Mouse (Mus musculus): ENCODE data around the gene Rpl36a-ps1. TPM values are rescaled to one million over a fixed set of nuclear protein-coding genes. Genes with fewer than 3 reads are reported as not detected.
"Not testable (repeated sequence)": the region's sequence is repeated elsewhere in the genome, so short reads cannot be mapped to it uniquely, and the experiment has no call there.

The Rpl36a-ps1 gene
- 1.3 and 2.0 TPM in 2 replicates for polyA plus RNA-seq (2014; fragmentation: Nextera tagmentation; extraction: Ambion mirVana)

GRCm38 (mm10) chr14:98994218-98994617 is at the start of gene Rpl36a-ps1:
Rpl36a-ps1 (minus strand) TSS chr14:98994318.
- Histone ChIP-seq H3K4me3 (ENCODE audit: low read depth, low read length) (no peak within 1 kb of the TSS), H3K4me2 (ENCODE audit: low read length) (no peak within 1 kb of the TSS), H3K36me3 (ENCODE audit: control insufficient read depth, insufficient read depth, low read length) (no peaks in the 10 kb centered on the region), H3K9ac (ENCODE audit: low read length) (no peak within 1 kb of the TSS), H3K9me3 (replicated peaks; ENCODE audit: control insufficient read depth, low read length) (no peaks in the 10 kb centered on the region), H3K27me3 (replicated peaks; ENCODE audit: control insufficient read depth, insufficient read depth, low read length) (no peaks in the 10 kb centered on the region), H3K4me1 (ENCODE audit: control insufficient read depth, insufficient read depth, low read length) (no peaks in the 10 kb centered on the region), H3K27ac (ENCODE audit: low read depth, low read length) (no peak within 1 kb of the TSS)
- WGBS = 94% methylated on average over 7 of the region's 7 CpGs
- ATAC-seq = no peak
- no peak for DNase-seq (ENCODE audit: low spot score)

GRCm38 (mm10) chr14:99043499-99043898 is 49.4 kb upstream of the Rpl36a-ps1 start:
- peaks cover 7% of the 10 kb centered on the region; the same call in 1 of the 2 replicates for H3K36me3 ChIP-seq (ENCODE audit: control insufficient read depth, insufficient read depth, low read length)
- no peaks in the 10 kb centered on the region for H3K9me3 ChIP-seq (replicated peaks; ENCODE audit: control insufficient read depth, low read length)
- ATAC-seq (no peak), DNase-seq (ENCODE audit: low spot score) (no peak)
- WGBS = 42% methylated on average over 1 of the region's 1 CpGs
- no peak overlapping the region for H3K9ac ChIP-seq (ENCODE audit: low read length)
- no peak overlapping the region for H3K27ac ChIP-seq (ENCODE audit: low read depth, low read length)
- peaks cover 14% of the 10 kb centered on the region for H3K4me1 ChIP-seq (ENCODE audit: control insufficient read depth, insufficient read depth, low read length)
- no peaks in the 10 kb centered on the region for H3K27me3 ChIP-seq (replicated peaks; ENCODE audit: control insufficient read depth, insufficient read depth, low read length)
- peak overlapping the region; percentile 80 for H3K4me2 ChIP-seq (ENCODE audit: low read length)
- H3K4me3 ChIP-seq (ENCODE audit: low read depth, low read length) = no peak overlapping the region

- Histone ChIP-seq H3K36me3 (ENCODE audit: control insufficient read depth, insufficient read depth, low read length) (peaks cover 20% of the 10 kb centered on the region), H3K9ac (ENCODE audit: low read length) (no peak overlapping the region), H3K4me3 (ENCODE audit: low read depth, low read length) (no peak overlapping the region), H3K27ac (ENCODE audit: low read depth, low read length) (no peak overlapping the region), H3K27me3 (replicated peaks; ENCODE audit: control insufficient read depth, insufficient read depth, low read length) (no peaks in the 10 kb centered on the region), H3K4me2 (ENCODE audit: low read length) (no peak overlapping the region), H3K9me3 (replicated peaks; ENCODE audit: control insufficient read depth, low read length) (no peaks in the 10 kb centered on the region), H3K4me1 (ENCODE audit: control insufficient read depth, insufficient read depth, low read length) (peaks cover 14% of the 10 kb centered on the region)
- no peak for DNase-seq (ENCODE audit: low spot score)
- WGBS = 79% methylated on average over 4 of the region's 4 CpGs
- ATAC-seq = no peak
Observed at GRCm38 (mm10) chr14:99041416-99041815, 47.3 kb upstream of the Rpl36a-ps1 start.

GRCm38 (mm10) chr14:99039308-99039707 is 45.2 kb upstream of the Rpl36a-ps1 start:
- DNase-seq (ENCODE audit: low spot score); H3K4me1 ChIP-seq (ENCODE audit: control insufficient read depth, insufficient read depth, low read length); H3K4me2 ChIP-seq (ENCODE audit: low read length); H3K4me3 ChIP-seq (ENCODE audit: low read depth, low read length); H3K27me3 ChIP-seq (replicated peaks; ENCODE audit: control insufficient read depth, insufficient read depth, low read length); H3K27ac ChIP-seq (ENCODE audit: low read depth, low read length); H3K9ac ChIP-seq (ENCODE audit: low read length); H3K9me3 ChIP-seq (replicated peaks; ENCODE audit: control insufficient read depth, low read length); ATAC-seq: not testable (repeated sequence)
- 52% methylated on average over 5 of the region's 5 CpGs for WGBS
- H3K36me3 ChIP-seq (ENCODE audit: control insufficient read depth, insufficient read depth, low read length) = peaks cover 25% of the 10 kb centered on the region

- Histone ChIP-seq H3K4me2 (ENCODE audit: low read length) (no peak overlapping the region), H3K9me3 (replicated peaks; ENCODE audit: control insufficient read depth, low read length) (no peaks in the 10 kb centered on the region), H3K36me3 (ENCODE audit: control insufficient read depth, insufficient read depth, low read length) (peaks cover 34% of the 10 kb centered on the region), H3K4me3 (ENCODE audit: low read depth, low read length) (no peak overlapping the region), H3K27ac (ENCODE audit: low read depth, low read length) (no peak overlapping the region), H3K9ac (ENCODE audit: low read length) (no peak overlapping the region), H3K4me1 (ENCODE audit: control insufficient read depth, insufficient read depth, low read length) (no peaks in the 10 kb centered on the region), H3K27me3 (replicated peaks; ENCODE audit: control insufficient read depth, insufficient read depth, low read length) (no peaks in the 10 kb centered on the region)
- no peak for ATAC-seq
- DNase-seq (ENCODE audit: low spot score) = no peak
- 83% methylated on average over 2 of the region's 2 CpGs for WGBS
Observed at GRCm38 (mm10) chr14:99037703-99038102, 43.6 kb upstream of the Rpl36a-ps1 start.

- H3K4me3 ChIP-seq (ENCODE audit: low read depth, low read length) = no peak overlapping the region
- H3K27ac ChIP-seq (ENCODE audit: low read depth, low read length) = no peak overlapping the region
- no peaks in the 10 kb centered on the region for H3K4me1 ChIP-seq (ENCODE audit: control insufficient read depth, insufficient read depth, low read length)
- 82% methylated on average over 4 of the region's 4 CpGs for WGBS
- H3K36me3 ChIP-seq (ENCODE audit: control insufficient read depth, insufficient read depth, low read length) = peaks cover 38% of the 10 kb centered on the region
- DNase-seq (ENCODE audit: low spot score) (no peak), ATAC-seq (no peak)
- no peaks in the 10 kb centered on the region for H3K27me3 ChIP-seq (replicated peaks; ENCODE audit: control insufficient read depth, insufficient read depth, low read length)
- H3K9ac ChIP-seq (ENCODE audit: low read length) = no peak overlapping the region
- no peak overlapping the region for H3K4me2 ChIP-seq (ENCODE audit: low read length)
- no peaks in the 10 kb centered on the region for H3K9me3 ChIP-seq (replicated peaks; ENCODE audit: control insufficient read depth, low read length)
Observed at GRCm38 (mm10) chr14:99036039-99036438, 41.9 kb upstream of the Rpl36a-ps1 start.

GRCm38 (mm10) chr14:99034851-99035250 is 40.7 kb upstream of the Rpl36a-ps1 start:
- H3K36me3 ChIP-seq (ENCODE audit: control insufficient read depth, insufficient read depth, low read length) = peaks cover 38% of the 10 kb centered on the region
- not testable (repeated sequence) for H3K4me3 ChIP-seq (ENCODE audit: low read depth, low read length); H3K9me3 ChIP-seq (replicated peaks; ENCODE audit: control insufficient read depth, low read length); H3K4me1 ChIP-seq (ENCODE audit: control insufficient read depth, insufficient read depth, low read length); DNase-seq (ENCODE audit: low spot score); H3K27ac ChIP-seq (ENCODE audit: low read depth, low read length); H3K27me3 ChIP-seq (replicated peaks; ENCODE audit: control insufficient read depth, insufficient read depth, low read length); ATAC-seq; H3K9ac ChIP-seq (ENCODE audit: low read length); H3K4me2 ChIP-seq (ENCODE audit: low read length)
- 94% methylated on average over 8 of the region's 8 CpGs for WGBS

- DNase-seq (ENCODE audit: low spot score) = no peak
- Histone ChIP-seq H3K27me3 (replicated peaks; ENCODE audit: control insufficient read depth, insufficient read depth, low read length) (no peaks in the 10 kb centered on the region), H3K4me2 (ENCODE audit: low read length) (no peak overlapping the region), H3K4me1 (ENCODE audit: control insufficient read depth, insufficient read depth, low read length) (no peaks in the 10 kb centered on the region), H3K27ac (ENCODE audit: low read depth, low read length) (no peak overlapping the region), H3K9ac (ENCODE audit: low read length) (no peak overlapping the region), H3K9me3 (replicated peaks; ENCODE audit: control insufficient read depth, low read length) (no peaks in the 10 kb centered on the region), H3K36me3 (ENCODE audit: control insufficient read depth, insufficient read depth, low read length) (peaks cover 22% of the 10 kb centered on the region), H3K4me3 (ENCODE audit: low read depth, low read length) (no peak overlapping the region)
- 86% methylated on average over 5 of the region's 5 CpGs for WGBS
- ATAC-seq = no peak
Observed at GRCm38 (mm10) chr14:99032596-99032995, 38.5 kb upstream of the Rpl36a-ps1 start.

GRCm38 (mm10) chr14:99031337-99031873 is 37.3 kb upstream of the Rpl36a-ps1 start:
- Histone ChIP-seq H3K9ac (ENCODE audit: low read length) (no peak overlapping the region), H3K4me3 (ENCODE audit: low read depth, low read length) (no peak overlapping the region), H3K36me3 (ENCODE audit: control insufficient read depth, insufficient read depth, low read length) (peaks cover 17% of the 10 kb centered on the region), H3K9me3 (replicated peaks; ENCODE audit: control insufficient read depth, low read length) (0 out of 2 replicates have a peak, but pooled peaks cover 3% of the 10 kb centered on the region), H3K4me1 (ENCODE audit: control insufficient read depth, insufficient read depth, low read length) (no peaks in the 10 kb centered on the region), H3K27me3 (replicated peaks; ENCODE audit: control insufficient read depth, insufficient read depth, low read length) (no peaks in the 10 kb centered on the region), H3K27ac (ENCODE audit: low read depth, low read length) (no peak overlapping the region), H3K4me2 (ENCODE audit: low read length) (no peak overlapping the region)
- ATAC-seq (0 out of 2 replicates have a peak, but pooled peaks have one; percentile 26), DNase-seq (ENCODE audit: low spot score) (no peak)
- 87% methylated on average over 5 of the region's 5 CpGs for WGBS
